Mouse (Mus musculus) bone marrow, adult 2 months (tissue): ENCODE results near the gene Chchd6.

Experiments
- CTCF ChIP-seq: fragments of 200-500 bp; IDR thresholded peaks from 2 replicates; pipeline ENCODE4 v1.5.1; 2011; ENCODE audit warnings: low read length, control low read depth; ENCODE audit not compliant: control insufficient read depth, insufficient read depth
- POLR2A ChIP-seq: fragments of 200-500 bp; IDR thresholded peaks from 2 replicates; pipeline ENCODE4 v1.6.1; 2011; ENCODE audit warnings: low read depth, mild to moderate bottlenecking, control low read depth, low read length, borderline replicate concordance; ENCODE audit not compliant: control insufficient read depth

DNA sequence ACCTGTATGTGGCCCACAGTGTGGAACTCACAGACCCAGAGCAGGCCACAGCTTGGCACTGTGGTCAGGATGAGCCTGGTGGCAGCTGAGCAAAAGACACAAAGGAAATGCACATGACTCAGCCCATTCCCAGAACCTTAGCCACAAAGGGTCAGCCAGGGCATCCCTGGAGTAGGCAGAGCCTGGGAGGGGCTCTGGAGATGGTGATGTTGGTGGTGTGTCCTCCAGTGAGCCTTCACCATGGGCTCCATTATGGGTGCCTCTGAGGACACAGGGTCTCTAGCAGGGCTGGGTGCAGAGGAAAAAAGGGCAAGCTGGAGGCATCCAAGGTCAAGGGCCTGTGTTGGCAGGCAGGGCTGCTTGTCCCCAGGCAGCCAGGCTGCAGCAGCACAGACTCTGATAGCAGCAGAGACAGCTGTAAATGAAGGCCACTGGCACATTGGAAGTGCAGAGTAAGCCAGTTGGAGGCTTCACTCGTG, 245.4 kb downstream of the Chchd6 start:
- no peak for TF ChIP-seq CTCF
- no peak for TF ChIP-seq POLR2A
